Mouse (Mus musculus) cerebellum, postnatal 25 days (tissue): Measurements from ENCODE around the gene Mtr.

Experiments
- DNase-seq, 2 experiments: peaks; one replicate each; pipeline ENCODE4 v3.0.0; 2021; ENCODE audit warnings: mixed read lengths in 2 of 2

Gene Mtr

GRCm38 (mm10) chr13:12232141-12232540, 25.8 kb downstream of the Mtr start:
- no peak for DNase-seq

DNA sequence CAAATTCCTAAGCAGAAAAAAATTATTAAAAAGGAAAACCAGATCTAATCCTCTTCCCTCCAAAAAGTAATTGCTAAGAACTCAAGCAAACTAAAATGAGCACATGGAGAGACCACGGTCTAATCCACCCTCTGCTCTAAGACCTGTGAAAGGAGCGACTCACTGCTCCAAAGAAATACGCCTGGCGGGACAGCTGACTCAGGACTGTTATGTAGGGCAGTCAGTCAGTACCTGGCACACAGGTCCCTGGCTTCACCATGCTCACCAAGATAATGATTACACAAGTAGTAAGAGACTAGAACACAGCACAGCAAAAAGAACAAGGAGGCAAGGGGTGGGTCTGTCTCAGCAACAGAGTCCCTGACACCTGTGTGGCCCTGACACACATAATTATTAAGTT, 29.7 kb downstream of the Mtr start:
- no peak for DNase-seq

- no peak for DNase-seq
Observed at GRCm38 (mm10) chr13:12227606-12228005, 30.3 kb downstream of the Mtr start.

GRCm38 (mm10) chr13:12218603-12219002, 39.3 kb downstream of the Mtr start:
- no peak for DNase-seq

GRCm38 (mm10) chr13:12214922-12215321, 43.0 kb downstream of the Mtr start:
- DNase-seq: no peak

DNA sequence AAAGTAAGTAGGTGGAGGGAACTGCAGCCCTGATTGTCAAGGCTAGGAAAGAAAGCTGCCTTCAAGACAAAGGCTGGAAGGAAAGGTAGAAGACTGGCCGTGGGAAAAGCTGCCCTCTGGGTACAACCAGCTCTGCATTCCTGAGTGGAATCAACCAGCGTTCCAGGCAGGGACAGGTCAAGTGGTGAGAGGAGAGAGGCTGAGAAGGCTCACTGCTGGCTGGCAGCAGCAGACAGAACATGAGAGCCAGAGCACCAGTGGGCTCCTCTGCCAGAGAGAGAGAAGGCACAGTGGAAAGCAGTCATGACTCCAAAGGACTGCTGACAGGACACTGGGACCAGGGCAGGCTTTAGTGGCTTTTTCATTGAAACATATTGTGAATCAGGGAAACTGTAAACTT, 46.9 kb downstream of the Mtr start:
- DNase-seq: no peak

- DNase-seq: peak in 1 of 2 experiments; percentile 53
Observed at GRCm38 (mm10) chr13:12210023-12210762, 47.7 kb downstream of the Mtr start.

DNA sequence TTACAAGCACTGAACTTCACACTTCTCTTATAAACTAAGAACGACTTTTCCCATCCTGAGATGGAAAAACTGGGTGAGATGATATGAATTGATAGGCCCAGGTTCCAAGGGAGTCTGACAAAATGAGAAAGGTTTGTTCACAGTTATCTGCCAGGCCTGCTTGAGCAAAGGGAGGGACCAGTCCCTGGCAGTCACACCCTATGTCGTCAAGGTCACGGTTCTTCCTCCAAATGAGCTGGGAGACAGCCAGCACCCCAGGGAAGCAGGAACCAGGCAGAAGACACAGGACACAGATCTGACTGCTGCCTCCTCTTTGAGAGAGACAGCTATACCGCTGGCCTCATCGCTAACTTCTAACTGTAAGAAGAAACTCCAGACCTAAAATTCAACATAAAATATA, 57.5 kb downstream of the Mtr start:
- peak; percentile 25 to 58 for DNase-seq

DNA sequence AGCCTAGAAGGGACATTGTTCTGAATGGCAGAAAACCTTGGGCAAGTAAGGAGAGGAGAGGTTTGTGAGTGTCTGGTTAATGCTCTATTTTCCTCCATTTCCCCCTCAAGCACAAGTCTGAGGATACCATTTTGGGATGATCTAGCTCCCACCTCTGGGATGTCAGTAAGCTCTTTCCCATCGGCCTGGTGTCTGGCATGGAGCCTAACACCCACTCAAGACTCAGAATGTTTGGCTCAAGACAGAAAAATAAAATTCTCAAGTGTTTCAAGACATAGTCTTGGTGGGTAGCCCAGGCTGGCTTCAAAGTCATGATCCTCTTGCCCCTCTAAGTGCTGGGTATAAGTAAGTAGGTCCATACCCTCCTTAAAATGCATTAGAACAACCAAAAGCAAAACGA, 59.4 kb downstream of the Mtr start:
- DNase-seq: no peak

DNA sequence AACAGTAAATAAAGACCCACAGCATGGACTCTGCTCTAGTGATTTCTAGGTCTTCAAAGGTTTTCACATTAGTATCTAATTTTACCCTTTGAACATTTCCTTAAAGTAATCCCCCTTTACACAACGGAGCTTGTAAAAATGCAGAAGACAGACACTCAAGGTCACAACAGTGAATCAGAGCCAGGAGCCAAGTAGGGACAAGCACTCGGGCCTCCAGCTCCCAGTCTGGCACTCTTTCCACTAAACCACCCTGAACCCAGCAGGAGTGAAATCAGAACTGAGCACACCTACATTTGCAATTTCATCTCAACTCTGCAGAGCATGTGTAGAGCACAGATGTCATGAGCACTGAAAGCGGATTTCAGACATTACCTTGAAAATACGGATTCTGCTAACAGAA, 61.1 kb downstream of the Mtr start:
- peak in 1 of 2 experiments; percentile 29 for DNase-seq

- DNase-seq: peak; percentile 84 to 89
Observed at GRCm38 (mm10) chr13:12196012-12196411, 61.9 kb downstream of the Mtr start.

DNA sequence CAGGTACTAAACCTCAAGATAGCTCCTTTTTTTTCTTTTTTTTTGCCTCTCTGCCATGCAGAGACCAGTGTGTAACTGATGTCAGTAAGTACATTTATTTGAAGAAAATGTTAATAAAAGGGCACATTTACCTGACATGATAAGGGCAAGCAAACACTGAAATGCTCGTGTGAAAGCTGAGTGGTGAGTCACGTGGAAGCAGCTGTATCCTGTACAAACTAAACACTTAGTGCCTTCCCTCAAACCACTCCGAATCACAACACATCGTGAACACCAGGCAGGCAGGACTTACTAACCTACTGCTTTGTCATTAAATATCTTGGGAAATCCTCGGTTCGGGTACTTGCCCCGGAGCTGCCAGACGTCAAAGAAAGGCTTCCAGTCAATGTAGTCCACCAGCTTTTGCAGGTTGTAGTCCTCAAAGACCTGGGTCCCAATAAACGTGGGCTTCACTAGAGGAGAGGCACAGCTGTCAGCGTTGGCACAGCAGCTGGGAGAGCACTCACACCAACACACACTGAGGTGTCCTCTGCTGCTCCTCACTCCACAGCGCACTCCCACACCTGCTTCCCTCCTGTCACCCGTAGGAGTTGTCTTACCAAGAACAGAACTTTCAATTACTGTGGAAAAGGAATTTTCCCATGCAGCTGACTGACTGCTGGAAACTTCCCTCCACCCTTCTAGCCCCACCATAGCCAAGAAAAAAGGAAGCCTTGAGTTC, 62.8 kb downstream of the Mtr start:
- no peak for DNase-seq

- peak; percentile 65 to 76 for DNase-seq
Observed at GRCm38 (mm10) chr13:12189219-12189618, 68.7 kb downstream of the Mtr start.

DNA sequence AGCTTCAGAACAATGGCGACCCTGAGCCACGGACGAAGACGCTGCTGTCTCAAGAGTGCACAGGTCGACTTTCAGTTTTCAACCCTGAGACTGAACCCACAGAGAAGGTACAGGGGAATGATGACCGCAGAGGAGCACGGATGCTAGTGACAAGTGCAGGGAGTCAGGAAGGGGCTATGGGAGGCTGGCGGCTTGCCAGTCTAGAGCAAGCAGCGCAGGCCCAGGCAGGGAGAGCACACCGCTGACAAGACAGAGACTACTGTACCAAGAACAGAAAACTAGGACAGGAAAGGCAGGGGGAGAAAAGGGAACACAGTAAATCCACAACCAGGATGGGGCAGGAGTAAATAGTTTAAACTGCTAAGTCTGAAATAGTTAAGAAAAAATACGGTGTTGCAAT, 69.1 kb downstream of the Mtr start:
- DNase-seq: peak; percentile 40 to 68

- no peak for DNase-seq
Observed at GRCm38 (mm10) chr13:12179481-12179880, 78.4 kb downstream of the Mtr start.

DNA sequence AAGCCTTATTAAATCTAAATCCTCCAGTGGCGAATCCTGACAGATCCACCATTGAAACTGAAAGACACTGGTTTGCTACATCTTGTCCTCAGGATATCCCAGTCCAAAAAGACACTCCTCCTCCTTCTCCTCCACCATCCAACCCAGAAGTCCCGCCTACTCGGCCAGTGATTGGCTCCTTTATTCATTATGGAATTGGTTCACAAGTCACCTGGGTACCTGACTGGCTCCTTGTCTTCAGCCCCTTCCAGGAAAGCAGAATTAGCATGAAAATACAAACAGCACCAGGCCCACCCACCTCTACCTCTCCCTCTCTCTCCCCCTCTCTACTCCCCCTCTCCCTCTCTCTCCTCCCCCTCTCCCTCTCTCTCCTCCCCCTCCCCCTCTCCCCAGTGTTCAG, 81.2 kb downstream of the Mtr start:
- DNase-seq: no peak

DNA sequence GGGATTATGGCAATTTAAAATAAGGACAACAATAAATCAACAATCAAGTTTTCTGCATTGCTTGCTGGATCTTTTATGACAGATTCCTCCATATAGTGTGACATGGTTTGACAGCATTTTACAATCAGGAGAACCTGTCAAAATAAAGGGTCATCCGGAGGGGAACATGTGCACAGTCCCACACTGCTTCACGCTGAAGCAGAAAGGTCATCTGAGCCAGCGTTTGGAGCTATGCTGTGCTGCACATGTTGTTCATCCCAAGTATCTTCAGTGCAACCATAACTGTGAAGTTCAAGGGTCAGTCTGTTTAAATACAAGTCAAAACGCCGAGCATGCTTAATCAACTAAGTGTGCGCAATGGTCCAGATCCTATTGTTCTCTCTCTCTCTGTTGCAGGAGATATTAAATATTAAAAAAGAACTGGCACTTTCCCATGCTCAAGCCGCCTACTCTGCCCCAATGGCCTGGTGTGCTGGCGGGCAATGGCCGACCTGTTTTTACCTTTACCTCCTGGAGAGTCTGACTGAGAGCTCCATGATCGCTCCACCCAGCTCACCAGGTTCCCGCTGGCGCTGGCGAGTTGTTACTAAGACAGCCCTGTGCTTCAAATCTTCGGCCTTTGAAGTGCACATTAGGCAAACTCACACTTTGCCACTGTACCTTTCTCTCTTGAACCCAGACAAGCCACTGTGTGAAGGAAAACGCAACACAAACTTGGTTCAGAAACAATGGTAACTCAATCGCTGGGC, 81.8 kb downstream of the Mtr start:
- DNase-seq: no peak

GRCm38 (mm10) chr13:12167276-12167675, 90.6 kb downstream of the Mtr start:
- DNase-seq: no peak

DNA sequence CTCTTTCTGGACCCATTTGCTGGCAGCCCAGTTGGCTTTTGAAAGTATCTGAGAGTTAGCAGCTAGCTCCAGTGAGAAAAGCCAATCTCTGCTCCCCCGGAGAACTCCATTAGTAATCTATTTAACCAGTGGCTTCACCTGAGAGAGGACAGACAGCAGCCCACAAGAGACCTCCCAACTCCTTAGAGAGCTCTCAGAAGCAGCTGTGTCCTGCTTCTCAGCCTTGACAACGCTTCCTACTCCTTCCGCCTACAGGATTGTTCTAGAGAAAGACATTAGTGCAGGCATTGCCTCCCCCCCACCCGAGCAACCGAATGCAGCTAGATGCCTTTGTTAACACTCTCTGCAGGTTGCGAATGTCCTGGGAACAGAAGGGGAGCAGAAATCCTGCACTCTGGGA, 91.5 kb downstream of the Mtr start:
- DNase-seq: no peak

GRCm38 (mm10) chr13:12165461-12166058, 92.4 kb downstream of the Mtr start:
- DNase-seq: no peak

DNA sequence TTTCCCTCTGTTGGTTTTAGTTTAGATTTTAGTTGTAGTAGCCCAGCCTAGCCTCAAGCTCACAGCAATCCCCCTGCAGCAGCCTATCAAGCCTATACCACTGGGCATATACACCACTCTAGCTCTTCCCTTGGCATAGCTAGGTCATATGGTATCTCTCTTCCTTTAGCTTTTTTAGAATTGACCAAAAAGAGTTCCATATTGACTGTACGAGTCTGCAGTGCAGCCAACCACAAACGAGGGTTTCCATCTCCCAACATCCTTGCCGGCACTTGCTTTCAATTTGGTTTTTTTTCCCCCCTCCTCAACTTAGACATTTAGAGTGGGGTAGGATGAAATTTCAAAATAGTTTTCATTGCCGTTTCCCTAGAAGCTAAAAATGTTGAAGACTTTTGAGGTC, 95.5 kb downstream of the Mtr start:
- no peak for DNase-seq

GRCm38 (mm10) chr13:12160121-12160475, 97.8 kb downstream of the Mtr start:
- peak; percentile 64 to 83 for DNase-seq
